Mouse (Mus musculus) heart, adult 2 months (tissue): Measurements from ENCODE around the gene Fbxo7.

Experiments used
- CTCF ChIP-seq: fragments of 200-600 bp; IDR thresholded peaks from 2 replicates; pipeline ENCODE4 v1.8.1; 2022; ENCODE audit warnings: antibody characterized with exemption, mild to moderate bottlenecking, moderate library complexity
- EP300 ChIP-seq: fragments of 200-500 bp; IDR thresholded peaks from 2 replicates; pipeline ENCODE4 v1.6.1; 2011; ENCODE audit warnings: low read depth, low read length, control low read depth; ENCODE audit not compliant: insufficient read depth
- POLR2A ChIP-seq: fragments of 200-500 bp; IDR thresholded peaks from 2 replicates; pipeline ENCODE4 v1.6.1; 2011; ENCODE audit warnings: mild to moderate bottlenecking, low read depth, low read length, control low read depth; ENCODE audit not compliant: insufficient read depth

DNA sequence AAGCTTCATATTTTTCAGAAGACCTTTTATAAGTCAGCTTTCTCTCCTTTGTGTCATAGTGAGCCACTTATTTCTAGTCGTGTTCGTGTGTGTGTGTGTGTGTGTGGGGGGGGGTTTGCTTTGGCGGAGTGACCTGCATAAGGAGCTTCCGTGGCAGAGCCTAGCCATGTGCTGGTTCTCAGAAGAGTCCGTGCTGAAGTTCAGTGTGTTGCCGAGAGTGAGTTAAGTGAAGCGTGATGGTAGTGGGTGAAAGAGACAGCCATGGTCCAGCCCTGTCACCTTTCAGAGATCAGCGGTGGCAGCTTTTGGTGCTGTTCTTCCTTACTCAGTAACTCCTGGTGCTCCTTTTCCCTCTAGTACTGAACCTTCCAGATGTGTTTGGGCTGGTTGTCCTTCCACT lies 22.3 kb downstream of the Fbxo7 start:
- TF ChIP-seq EP300 (no peak), CTCF (no peak), POLR2A (no peak)
